ENCODE assay signal across 9 mouse cellular contexts in genomic region chr13:41250318-41250981, GRCm38 (mm10). TPM values are rescaled to one million over a fixed set of nuclear protein-coding genes. Genes with fewer than 3 reads are reported as not detected.
DNase-seq lines count a peak whose midpoint lies in the region; ATAC-seq and TF ChIP-seq lines count a peak whose summit lies in the region.
"Had no signal": no experiment of that assay in that cellular context is flagged by ENCODE, and none has a peak within 500 bp of the region (broad histone marks: within the 10 kb centered on the region; RNA-seq: fewer than 3 reads in every experiment).

No protein-coding gene starts in this region.

- H3K9ac ChIP-seq in embryonic facial prominence, embryonic 13.5 days = peak overlapping the region; percentile 85
- peak overlapping the region; percentile 90 for H3K9ac ChIP-seq in kidney, embryonic 16.5 days (replicated peaks; ENCODE audit: low read length)
- H3K9ac ChIP-seq in midbrain, embryonic 13.5 days (replicated peaks) = peak overlapping the region; percentile 84

- intact Hi-C loops in left cerebral cortex, adult 2 months (cut with DNase I) = no loop called here
- intact Hi-C loops in left cerebral cortex, postnatal 4 days (cut with DNase I) = no loop called here

- peak overlapping the region; percentile 99 for H3K27ac ChIP-seq in left cerebral cortex, adult 2 months
- H3K27ac ChIP-seq in embryonic facial prominence, embryonic 13.5 days = peak overlapping the region; percentile 88
- peak overlapping the region; percentile 76; the same call in 1 of the 2 replicates for H3K27ac ChIP-seq in kidney, embryonic 16.5 days (ENCODE audit: low read length)
- H3K27ac ChIP-seq in midbrain, embryonic 13.5 days = peak overlapping the region; percentile 90

- peak overlapping the region; percentile 71 for H3K4me3 ChIP-seq in left cerebral cortex, adult 2 months
- peak overlapping the region; percentile 80 for H3K4me3 ChIP-seq in embryonic facial prominence, embryonic 13.5 days
- H3K4me3 ChIP-seq in kidney, embryonic 16.5 days (ENCODE audit: low read length) = peak overlapping the region; percentile 85
- peak overlapping the region; percentile 79 for H3K4me3 ChIP-seq in midbrain, embryonic 13.5 days (replicated peaks)

- peaks cover 11% of the 10 kb centered on the region for H3K4me1 ChIP-seq in embryonic facial prominence, embryonic 13.5 days
- H3K4me1 ChIP-seq in kidney, embryonic 16.5 days (ENCODE audit: insufficient read depth, low read length) = peaks cover 10% of the 10 kb centered on the region
- peaks cover 23% of the 10 kb centered on the region for H3K4me1 ChIP-seq in midbrain, embryonic 13.5 days (replicated peaks)

- H3K9me3 ChIP-seq in embryonic facial prominence, embryonic 13.5 days = no peaks in the 10 kb centered on the region
- no peaks in the 10 kb centered on the region for H3K9me3 ChIP-seq in kidney, embryonic 16.5 days (ENCODE audit: low read length)
- H3K9me3 ChIP-seq in midbrain, embryonic 13.5 days = no peaks in the 10 kb centered on the region

- DNase-seq in left cerebral cortex, adult 2 months (ENCODE audit: extremely low spot score in 1 of 2, low spot score in 2 of 2) = no peak
- DNase-seq in left cerebral cortex, adult 18-20 months (ENCODE audit: low spot score in 2 of 2) = no peak
- peak; percentile 58 for DNase-seq in R1 (ENCODE audit: low read depth, low spot score)
- no peak for DNase-seq in left cerebral cortex, postnatal 4 days
- DNase-seq in adrenal gland, adult (ENCODE audit: inconsistent age in 2 of 2, low spot score in 1 of 2) = no peak

- H3K4me2 ChIP-seq in embryonic facial prominence, embryonic 13.5 days = peak overlapping the region; percentile 72
- peak overlapping the region; percentile 87 for H3K4me2 ChIP-seq in kidney, embryonic 16.5 days (replicated peaks; ENCODE audit: low read depth, low read length)
- H3K4me2 ChIP-seq in midbrain, embryonic 13.5 days (replicated peaks) = peak overlapping the region; percentile 68

- H3K36me3 ChIP-seq in embryonic facial prominence, embryonic 13.5 days = no peaks in the 10 kb centered on the region
- H3K36me3 ChIP-seq in kidney, embryonic 16.5 days (ENCODE audit: insufficient read depth, low read length) = no peaks in the 10 kb centered on the region
- no peaks in the 10 kb centered on the region for H3K36me3 ChIP-seq in midbrain, embryonic 13.5 days

- TF ChIP-seq CTCF in left cerebral cortex, adult 2 months (IDR thresholded peaks at IDR 0.05) = no peak

- WGBS in embryonic facial prominence, embryonic 13.5 days = 1% methylated on average over 27 of the region's 27 CpGs
- WGBS in kidney, embryonic 16.5 days = 1% methylated on average over 27 of the region's 27 CpGs
- 3% methylated on average over 27 of the region's 27 CpGs for WGBS in midbrain, embryonic 13.5 days

- no peak for ATAC-seq in embryonic facial prominence, embryonic 13.5 days (ENCODE audit: insufficient number of reproducible peaks, insufficient read depth, low FRiP score, low TSS enrichment, low read depth)
- ATAC-seq in kidney, embryonic 16.5 days (ENCODE audit: low FRiP score, low TSS enrichment) = no peak
- ATAC-seq in midbrain, embryonic 13.5 days = no peak

- H3K27me3 ChIP-seq in embryonic facial prominence, embryonic 13.5 days = no peaks in the 10 kb centered on the region
- no peaks in the 10 kb centered on the region for H3K27me3 ChIP-seq in kidney, embryonic 16.5 days (ENCODE audit: insufficient read depth, low read length)
- H3K27me3 ChIP-seq in midbrain, embryonic 13.5 days = 0 out of 2 replicates have a peak, but pooled peaks cover 3% of the 10 kb centered on the region

RNA-seq across cellular contexts. Expression of gene Smim13, which starts 0.8 kb away (rescaled TPM):
- 100 to 1,000 TPM; 165 to 181 TPM for total RNA-seq in left cerebral cortex, adult 2 months (2021)
- total RNA-seq in left cerebral cortex, adult 18-20 months (2021) = 100 to 1,000 TPM; 176 to 180 TPM
- polyA plus RNA-seq in embryonic facial prominence, embryonic 13.5 days (2015; fragmentation: Nextera tagmentation; extraction: Ambion mirVana) = 16.0 and 17.1 TPM in 2 replicates
- 10.0 and 10.8 TPM in 2 replicates for polyA plus RNA-seq in kidney, embryonic 16.5 days (2015; fragmentation: Nextera tagmentation; extraction: Ambion mirVana)
- 15.5 and 16.2 TPM in 2 replicates for polyA plus RNA-seq in midbrain, embryonic 13.5 days (2015; fragmentation: Nextera tagmentation; extraction: Ambion mirVana)
- 10 to 100 TPM; 84.0 to 84.6 TPM for total RNA-seq in left cerebral cortex, postnatal 4 days (2021)

RNA-seq across cellular contexts. Expression of gene Gm17364, which starts 23.3 kb away (rescaled TPM):
- not detected for total RNA-seq in left cerebral cortex, adult 2 months (2021)
- not detected for total RNA-seq in left cerebral cortex, adult 18-20 months (2021)
- polyA plus RNA-seq in embryonic facial prominence, embryonic 13.5 days (2015; fragmentation: Nextera tagmentation; extraction: Ambion mirVana) = not detected in 2 replicates
- polyA plus RNA-seq in kidney, embryonic 16.5 days (2015; fragmentation: Nextera tagmentation; extraction: Ambion mirVana) = not detected in 2 replicates
- not detected in 2 replicates for polyA plus RNA-seq in midbrain, embryonic 13.5 days (2015; fragmentation: Nextera tagmentation; extraction: Ambion mirVana)
- total RNA-seq in left cerebral cortex, postnatal 4 days (2021) = not detected
- total RNA-seq: left cerebral cortex, adult 8-10 months had no signal

RNA-seq across cellular contexts. Expression of gene Elovl2, which starts 30.2 kb away (rescaled TPM):
- total RNA-seq in left cerebral cortex, adult 2 months (2021) = 10 to 100 TPM; 16.0 to 16.7 TPM
- 10 to 100 TPM; 14.6 to 15.3 TPM for total RNA-seq in left cerebral cortex, adult 18-20 months (2021)
- polyA plus RNA-seq in embryonic facial prominence, embryonic 13.5 days (2015; fragmentation: Nextera tagmentation; extraction: Ambion mirVana) = 8.3 and 9.0 TPM in 2 replicates
- polyA plus RNA-seq in kidney, embryonic 16.5 days (2015; fragmentation: Nextera tagmentation; extraction: Ambion mirVana) = 23.3 and 23.7 TPM in 2 replicates
- polyA plus RNA-seq in midbrain, embryonic 13.5 days (2015; fragmentation: Nextera tagmentation; extraction: Ambion mirVana) = 42.7 and 43.6 TPM in 2 replicates
- total RNA-seq in left cerebral cortex, postnatal 4 days (2021) = 10 to 100 TPM; 42.9 to 44.9 TPM
